Mouse (Mus musculus) E14TG2a.4 (cell line): ENCODE measurements around the gene Eif3l.

Experiments
- CTCF ChIP-seq: conservative IDR thresholded peaks from 2 replicates; pipeline ENCODE4 v1.5.1; 2014; ENCODE audit warnings: low read length
- NANOG ChIP-seq: IDR thresholded peaks from 2 replicates; pipeline ENCODE4 v1.6.1; 2014; ENCODE audit warnings: borderline replicate concordance, low read length, mixed read lengths

DNA sequence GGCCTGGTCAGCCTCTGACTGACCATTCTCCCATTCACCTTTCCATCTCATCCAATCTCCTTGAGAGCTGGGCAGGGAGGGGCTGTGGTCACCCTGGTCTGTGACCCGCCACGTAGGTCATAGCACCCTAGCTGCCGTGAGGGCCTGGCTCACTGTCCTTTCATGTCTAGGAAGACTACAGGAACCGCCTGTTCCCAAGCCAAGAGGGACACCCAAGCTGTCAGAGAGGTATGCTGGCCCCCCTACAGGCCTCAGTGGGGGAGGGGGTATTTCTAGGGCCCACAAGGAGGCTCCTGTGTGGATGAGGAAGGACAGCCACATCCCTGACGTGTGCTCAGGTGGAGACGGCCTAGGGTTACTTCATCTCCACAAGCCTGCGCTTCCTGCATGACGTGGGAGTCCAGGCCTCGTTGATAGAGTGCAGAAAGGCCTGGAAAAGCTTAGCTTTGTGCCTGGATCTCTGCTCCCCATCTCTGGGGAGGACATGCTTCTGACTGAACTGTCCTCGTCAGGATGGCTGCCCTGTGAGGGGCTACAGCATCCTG is 49.4 kb downstream of the Eif3l start:
- TF ChIP-seq CTCF (no peak), NANOG (no peak)
